Mouse (Mus musculus) limb, embryonic 14.5 days (tissue): ENCODE data around the gene Fstl1. TPM values are rescaled to one million over a fixed set of nuclear protein-coding genes. Genes with fewer than 3 reads are reported as not detected.

ENCODE experiments used
- ATAC-seq: fragments of 200-750 bp; cut with Nextera tagmentation; 2 replicates; pipeline ENCODE4 v1.8.0; 2017; ENCODE audit warnings: low read depth, moderate number of reproducible peaks, moderate TSS enrichment; ENCODE audit not compliant: low FRiP score
- DNase-seq: peaks from one replicate; pipeline ENCODE4 v3.0.0-alpha.2; 2015; ENCODE audit warnings: low spot score
- H3K27ac ChIP-seq: fragments of 300-500 bp; sonication (generic); replicated peaks from 2 replicates; pipeline ENCODE4 v1.5.1; 2014; ENCODE audit warnings: low read depth, mild to moderate bottlenecking, low read length, moderate library complexity, mixed read lengths
- H3K27me3 ChIP-seq: fragments of 300-500 bp; sonication (generic); 2 replicates; pipeline ENCODE4 v1.6.1; 2014; ENCODE audit warnings: low read length, mixed read lengths; ENCODE audit not compliant: control insufficient read depth, insufficient read depth
- H3K36me3 ChIP-seq: fragments of 300-500 bp; sonication (generic); 2 replicates; pipeline ENCODE4 v1.6.1; 2014; ENCODE audit warnings: mild to moderate bottlenecking, low read length, moderate library complexity, mixed read lengths; ENCODE audit not compliant: control insufficient read depth, insufficient read depth
- H3K4me1 ChIP-seq: fragments of 300-500 bp; sonication (generic); 2 replicates; pipeline ENCODE4 v1.6.1; 2014; ENCODE audit warnings: antibody characterized with exemption, low read length, mixed read lengths; ENCODE audit not compliant: control insufficient read depth, insufficient read depth
- H3K4me2 ChIP-seq: fragments of 300-500 bp; sonication (generic); replicated peaks from 2 replicates; pipeline ENCODE4 v1.6.1; 2014; ENCODE audit warnings: low read depth, mild to moderate bottlenecking, low read length, moderate library complexity; ENCODE audit not compliant: severe bottlenecking
- H3K4me3 ChIP-seq: fragments of 300-500 bp; sonication (generic); replicated peaks from 2 replicates; pipeline ENCODE4 v1.5.1; 2014; ENCODE audit warnings: low read length
- H3K9ac ChIP-seq: fragments of 300-500 bp; sonication (generic); 2 replicates; pipeline ENCODE4 v1.6.1; 2014; ENCODE audit warnings: mild to moderate bottlenecking, low read depth, low read length, moderate library complexity; ENCODE audit not compliant: severe bottlenecking
- H3K9me3 ChIP-seq: fragments of 300-500 bp; sonication (generic); 2 replicates; pipeline ENCODE4 v1.6.1; 2016; ENCODE audit warnings: low read length; ENCODE audit not compliant: control insufficient read depth
- POLR2A ChIP-seq: fragments of 200-500 bp; IDR thresholded peaks from 2 replicates; pipeline ENCODE4 v1.8.0; 2012; ENCODE audit warnings: inconsistent platforms, mild to moderate bottlenecking, moderate library complexity, borderline replicate concordance; ENCODE audit not compliant: insufficient read depth, insufficient read length; ENCODE audit errors: extremely low read depth
- WGBS: fragments of 180-500 bp; shearing (Covaris S2); extraction: QIAGEN DNeasy Blood & Tissue Kit; methylation state at CpG from one replicate; pipeline ENCODE4 v1.1.7; 2014; 5-methylcytosine and 5-hydroxymethylcytosine counted together
- polyA plus RNA-seq, 2 experiments: library from polyadenylated mRNA; depleted of rRNA in 1 of 2; stranded (reverse) in 1 of 2; unstranded in 1 of 2; fragments of >200 nt; fragmentation: Nextera tagmentation in 1 of 2; extraction: Ambion mirVana in 1 of 2; gene quantifications; 2 replicates each; pipeline versions ENCODE4 v1.2.1 to v1.2.3; 2012 to 2014

Gene Fstl1
- polyA plus RNA-seq, 2 experiments = 520 to 865 TPM

DNA sequence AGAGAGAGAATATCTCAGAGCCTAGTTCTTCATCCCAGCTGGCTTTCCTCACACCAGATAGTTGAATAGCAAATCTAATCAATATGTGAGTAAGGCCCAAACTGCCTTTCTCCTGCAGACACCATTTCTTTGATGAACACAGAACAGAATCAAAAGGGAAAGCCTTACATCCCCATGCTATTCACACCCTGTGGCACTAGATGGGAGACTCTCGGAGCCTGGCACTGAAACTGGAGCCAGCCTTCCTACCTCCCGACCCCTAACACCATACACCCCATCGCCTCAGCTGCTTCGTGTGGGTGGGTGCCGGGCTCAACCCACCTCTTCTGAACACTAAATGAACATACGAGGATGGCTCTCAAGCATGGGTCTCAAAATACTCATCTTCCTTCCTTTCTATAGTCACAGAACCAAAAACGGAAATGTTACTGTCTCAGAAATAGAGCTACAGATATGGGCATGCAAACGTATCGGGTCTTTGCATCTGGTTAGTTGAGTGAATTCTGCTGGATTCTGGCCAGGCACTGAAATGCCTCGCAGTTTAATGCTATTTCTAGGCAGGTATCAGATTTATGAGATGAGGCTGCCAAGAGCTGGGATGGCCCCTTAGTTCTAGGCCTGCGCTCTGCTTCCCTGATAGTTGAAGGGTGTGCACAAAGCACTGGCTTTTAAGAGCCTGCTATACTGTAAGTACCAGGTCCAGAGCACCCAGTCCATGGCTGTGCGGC, 48.3 kb downstream of the Fstl1 start:
- Histone ChIP-seq H3K27me3 (no peaks in the 10 kb centered on the region), H3K4me2 (no peak overlapping the region), H3K9me3 (no peaks in the 10 kb centered on the region), H3K9ac (no peak overlapping the region), H3K27ac (no peak overlapping the region), H3K4me1 (no peaks in the 10 kb centered on the region), H3K36me3 (peaks cover 98% of the 10 kb centered on the region), H3K4me3 (no peak overlapping the region)
- ATAC-seq (no peak), DNase-seq (peak; percentile 48)
- no peak for TF ChIP-seq POLR2A
- 83% methylated on average over 12 of the region's 12 CpGs for WGBS

DNA sequence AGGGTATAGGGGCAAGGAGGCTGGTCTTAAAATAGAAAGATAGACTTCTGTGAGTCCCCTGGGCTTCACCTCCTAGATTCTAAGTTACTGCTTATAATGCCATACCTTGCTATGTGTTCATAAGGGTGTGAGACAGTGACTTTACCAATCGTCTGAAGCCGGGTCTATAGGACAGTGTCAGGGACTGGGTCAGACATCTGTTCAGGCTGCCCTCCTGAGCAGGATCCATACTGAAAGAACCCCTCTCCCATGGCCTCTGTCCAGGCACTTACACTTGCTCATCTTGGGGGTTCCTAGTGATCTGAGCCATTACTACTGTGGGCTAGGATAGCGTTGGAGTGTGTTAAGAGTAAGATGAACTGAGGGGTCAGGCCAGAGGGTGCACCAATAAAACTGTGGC, 49.6 kb downstream of the Fstl1 start:
- Histone ChIP-seq H3K4me1 (no peaks in the 10 kb centered on the region), H3K4me3 (no peak overlapping the region), H3K4me2 (no peak overlapping the region), H3K27ac (no peak overlapping the region), H3K36me3 (peaks cover 98% of the 10 kb centered on the region), H3K9me3 (no peaks in the 10 kb centered on the region), H3K9ac (no peak overlapping the region), H3K27me3 (no peaks in the 10 kb centered on the region)
- DNase-seq (no peak), ATAC-seq (no peak)
- WGBS = 88% methylated on average over 3 of the region's 3 CpGs
- TF ChIP-seq POLR2A = no peak

- no peak for TF ChIP-seq POLR2A
- Histone ChIP-seq H3K4me3 (no peak overlapping the region), H3K9ac (no peak overlapping the region), H3K27ac (no peak overlapping the region), H3K27me3 (no peaks in the 10 kb centered on the region), H3K4me2 (no peak overlapping the region), H3K9me3 (no peaks in the 10 kb centered on the region), H3K36me3 (peaks cover 97% of the 10 kb centered on the region), H3K4me1 (no peaks in the 10 kb centered on the region)
- DNase-seq (no peak), ATAC-seq (no peak)
- WGBS = 90% methylated on average over 7 of the region's 7 CpGs
Measured at GRCm38 (mm10) chr16:37831041-37831440, 54.4 kb downstream of the Fstl1 start.

GRCm38 (mm10) chr16:37837571-37837970, 60.9 kb downstream of the Fstl1 start:
- TF ChIP-seq POLR2A = no peak
- DNase-seq (no peak), ATAC-seq (no peak)
- no peak overlapping the region for H3K4me2 ChIP-seq
- H3K27ac ChIP-seq = no peak overlapping the region
- H3K9me3 ChIP-seq = no peaks in the 10 kb centered on the region
- no peak overlapping the region for H3K9ac ChIP-seq
- no peaks in the 10 kb centered on the region for H3K27me3 ChIP-seq
- no peaks in the 10 kb centered on the region for H3K4me1 ChIP-seq
- H3K4me3 ChIP-seq = no peak overlapping the region
- WGBS = 59% methylated on average over 3 of the region's 3 CpGs
- H3K36me3 ChIP-seq = peaks cover 46% of the 10 kb centered on the region

- Histone ChIP-seq H3K36me3 (no peaks in the 10 kb centered on the region), H3K4me3 (no peak overlapping the region), H3K27ac (no peak overlapping the region), H3K27me3 (no peaks in the 10 kb centered on the region), H3K9me3 (no peaks in the 10 kb centered on the region), H3K4me2 (no peak overlapping the region), H3K4me1 (no peaks in the 10 kb centered on the region), H3K9ac (no peak overlapping the region)
- no peak for TF ChIP-seq POLR2A
- 63% methylated on average over 2 of the region's 2 CpGs for WGBS
- DNase-seq = peak; percentile 24
- ATAC-seq = no peak
Measured at GRCm38 (mm10) chr16:37842439-37842838, 65.8 kb downstream of the Fstl1 start.
